Mouse (Mus musculus) heart, embryonic 16.5 days (tissue): Measurements from ENCODE around the gene Snx11. TPM values are rescaled to one million over a fixed set of nuclear protein-coding genes. Genes with fewer than 3 reads are reported as not detected.

ENCODE experiments used
- ATAC-seq: fragments of 200-750 bp; cut with Nextera tagmentation; replicated peaks from 2 replicates; pipeline ENCODE4 v1.8.0; 2017; ENCODE audit warnings: moderate number of reproducible peaks; ENCODE audit not compliant: insufficient read depth, low FRiP score; ENCODE audit errors: extremely low read depth
- H3K27ac ChIP-seq: fragments of 300-500 bp; sonication (generic); 2 replicates; pipeline ENCODE4 v1.5.1; 2014; ENCODE audit warnings: mild to moderate bottlenecking, low read length, control low read depth, moderate library complexity
- H3K27me3 ChIP-seq: fragments of 300-500 bp; sonication (generic); 2 replicates; pipeline ENCODE4 v1.6.1; 2014; ENCODE audit warnings: low read length, mixed read lengths; ENCODE audit not compliant: control insufficient read depth, insufficient read depth
- H3K36me3 ChIP-seq: fragments of 300-500 bp; sonication (generic); 2 replicates; pipeline ENCODE4 v1.6.1; 2014; ENCODE audit not compliant: control insufficient read depth, insufficient read depth
- H3K4me1 ChIP-seq: fragments of 300-500 bp; sonication (generic); 2 replicates; pipeline ENCODE4 v1.6.1; 2014; ENCODE audit warnings: low read length, mixed read lengths; ENCODE audit not compliant: control insufficient read depth, insufficient read depth
- H3K4me2 ChIP-seq: fragments of 300-500 bp; sonication (generic); 2 replicates; pipeline ENCODE4 v1.6.1; 2014; ENCODE audit warnings: low read depth, mild to moderate bottlenecking, control low read depth, low read length
- H3K4me3 ChIP-seq: fragments of 300-500 bp; sonication (generic); 2 replicates; pipeline ENCODE4 v1.5.1; 2014; ENCODE audit warnings: mild to moderate bottlenecking, control low read depth, low read length
- H3K9ac ChIP-seq: fragments of 300-500 bp; sonication (generic); 2 replicates; pipeline ENCODE4 v1.6.1; 2014; ENCODE audit warnings: low read length, control low read depth
- H3K9me3 ChIP-seq: fragments of 300-500 bp; sonication (generic); replicated peaks from 2 replicates; pipeline ENCODE4 v1.6.1; 2016; ENCODE audit warnings: low read length; ENCODE audit not compliant: control insufficient read depth
- WGBS: fragments of 180-500 bp; shearing (Covaris S2); extraction: QIAGEN DNeasy Blood & Tissue Kit; methylation state at CpG from one replicate; pipeline ENCODE4 v1.1.7; 2014; 5-methylcytosine and 5-hydroxymethylcytosine counted together
- polyA plus RNA-seq: library from polyadenylated mRNA; unstranded; fragments of >200 nt; fragmentation: Nextera tagmentation; extraction: Ambion mirVana; gene quantifications from 2 replicates; pipeline ENCODE4 v1.2.1, GENCODE M21; 2015

The Snx11 gene
- polyA plus RNA-seq, 1 experiment from 2014 or later, result 11.9 TPM

DNA sequence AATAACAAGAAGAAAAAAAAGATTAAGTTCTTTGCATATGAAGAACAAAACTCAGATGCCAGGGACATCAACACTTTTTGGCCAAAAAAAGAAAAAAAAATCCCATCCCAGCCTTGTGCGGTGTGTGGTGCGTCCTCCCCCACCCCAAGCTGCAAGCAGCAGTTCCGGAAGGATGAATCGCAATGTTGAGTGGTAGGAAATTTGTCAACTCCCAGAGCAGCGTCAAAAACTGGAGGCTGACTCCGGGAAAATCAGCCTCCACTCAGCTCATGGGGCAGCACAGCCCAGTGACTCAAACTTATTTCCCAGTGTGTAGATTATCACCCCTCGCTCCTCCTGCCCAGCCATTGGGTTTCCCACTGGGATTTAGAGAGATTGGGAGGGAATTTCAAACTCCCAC is 15.4 kb downstream of the Snx11 start:
- no peak overlapping the region for H3K4me3 ChIP-seq
- H3K27me3 ChIP-seq, result no peaks in the 10 kb centered on the region
- H3K9me3 ChIP-seq, result no peaks in the 10 kb centered on the region
- H3K36me3 ChIP-seq, result no peaks in the 10 kb centered on the region
- H3K4me2 ChIP-seq, result no peak overlapping the region
- H3K27ac ChIP-seq, result no peak overlapping the region
- no peaks in the 10 kb centered on the region for H3K4me1 ChIP-seq
- 43% methylated on average over 7 of the region's 7 CpGs for WGBS
- no peak overlapping the region for H3K9ac ChIP-seq
- ATAC-seq, result no peak

- H3K9me3 ChIP-seq, result no peaks in the 10 kb centered on the region
- H3K36me3 ChIP-seq, result no peaks in the 10 kb centered on the region
- ATAC-seq, result peak; percentile 65; the same call in 1 of the 2 replicates
- no peak overlapping the region for H3K4me3 ChIP-seq
- H3K27me3 ChIP-seq, result no peaks in the 10 kb centered on the region; the same call in 1 of the 2 replicates
- no peak overlapping the region for H3K9ac ChIP-seq
- no peaks in the 10 kb centered on the region for H3K4me1 ChIP-seq
- WGBS, result 42% methylated on average over 3 of the region's 3 CpGs
- no peak overlapping the region for H3K27ac ChIP-seq
- H3K4me2 ChIP-seq, result no peak overlapping the region
Measured at GRCm38 (mm10) chr11:96760042-96760441, 17.3 kb downstream of the Snx11 start.

DNA sequence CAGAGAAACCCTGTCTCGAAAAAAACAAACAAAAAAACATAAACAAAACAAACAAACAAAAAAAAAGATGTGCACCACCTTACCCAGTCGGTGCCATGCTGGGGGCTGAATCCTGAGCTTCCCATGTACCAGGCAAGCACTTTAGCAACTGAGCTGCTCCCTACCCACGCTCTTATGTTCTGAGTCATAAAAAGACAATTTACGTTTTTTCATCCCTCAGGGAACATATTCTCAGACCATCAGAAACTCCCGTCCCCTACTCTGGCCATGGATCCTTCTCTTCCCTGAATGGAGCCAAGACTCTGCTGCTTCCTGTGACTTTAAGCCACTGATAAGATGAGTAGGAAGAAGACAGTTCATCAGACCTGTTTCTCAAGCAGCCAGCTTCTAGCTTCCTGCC is 19.0 kb downstream of the Snx11 start:
- 64% methylated on average over 5 of the region's 5 CpGs for WGBS
- no peaks in the 10 kb centered on the region for H3K9me3 ChIP-seq
- H3K4me2 ChIP-seq, result no peak overlapping the region
- no peaks in the 10 kb centered on the region; the same call in 1 of the 2 replicates for H3K27me3 ChIP-seq
- H3K36me3 ChIP-seq, result no peaks in the 10 kb centered on the region
- H3K9ac ChIP-seq, result no peak overlapping the region
- no peak overlapping the region for H3K4me3 ChIP-seq
- no peak for ATAC-seq
- no peaks in the 10 kb centered on the region for H3K4me1 ChIP-seq
- no peak overlapping the region for H3K27ac ChIP-seq

DNA sequence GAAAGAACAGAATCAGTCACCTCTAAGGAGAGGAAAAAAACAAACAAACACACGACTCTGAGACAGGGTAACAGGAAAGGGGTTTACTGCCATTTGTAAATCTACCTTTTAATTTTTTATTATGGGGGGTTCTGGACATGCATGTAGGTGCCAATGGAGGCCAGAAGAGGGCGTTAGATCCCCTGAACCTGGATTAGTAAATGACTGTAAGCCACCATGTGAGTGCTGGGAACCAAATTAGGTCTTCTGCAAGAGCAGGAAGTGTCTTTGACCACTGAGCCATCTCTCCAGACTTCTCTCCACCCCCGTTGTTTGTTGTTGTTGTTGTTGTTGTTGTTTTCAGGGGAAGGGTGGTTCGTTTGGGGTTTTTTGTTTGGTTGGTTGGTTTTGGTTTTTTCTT is 19.9 kb downstream of the Snx11 start:
- Histone ChIP-seq H3K9me3 (no peaks in the 10 kb centered on the region), H3K9ac (no peak overlapping the region), H3K36me3 (no peaks in the 10 kb centered on the region), H3K4me2 (no peak overlapping the region), H3K27me3 (no peaks in the 10 kb centered on the region; the same call in 1 of the 2 replicates), H3K27ac (no peak overlapping the region), H3K4me1 (no peaks in the 10 kb centered on the region), H3K4me3 (no peak overlapping the region)
- WGBS, result 37% methylated on average over 4 of the region's 4 CpGs
- ATAC-seq, result no peak

GRCm38 (mm10) chr11:96755298-96755697 is 22.1 kb downstream of the Snx11 start:
- Histone ChIP-seq H3K27ac (no peak overlapping the region), H3K27me3 (no peaks in the 10 kb centered on the region; the same call in 1 of the 2 replicates), H3K9ac (no peak overlapping the region), H3K9me3 (no peaks in the 10 kb centered on the region), H3K4me2 (no peak overlapping the region), H3K36me3 (no peaks in the 10 kb centered on the region), H3K4me3 (no peak overlapping the region), H3K4me1 (no peaks in the 10 kb centered on the region)
- 90% methylated on average over 2 of the region's 2 CpGs for WGBS
- ATAC-seq, result no peak

DNA sequence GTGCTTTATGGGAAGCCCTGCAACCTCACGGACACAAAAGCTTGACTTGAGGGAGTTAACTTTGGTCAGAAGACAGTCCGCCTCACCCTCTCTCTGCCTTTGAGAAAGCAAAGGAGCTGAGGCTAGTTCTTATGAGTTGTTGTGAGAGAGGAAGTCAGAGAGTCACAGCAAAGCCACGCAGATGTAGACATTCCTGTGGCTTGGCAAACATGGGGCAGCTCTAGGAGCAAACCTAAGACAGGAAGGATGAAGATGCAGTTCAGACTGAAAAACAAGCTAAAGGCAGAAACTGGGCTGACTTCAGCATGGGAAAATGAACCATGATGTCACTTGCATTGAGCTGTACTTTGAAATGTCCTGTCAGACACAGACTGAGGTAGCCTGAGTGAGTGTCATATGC is 29.8 kb downstream of the Snx11 start:
- Histone ChIP-seq H3K9ac (no peak overlapping the region), H3K4me1 (no peaks in the 10 kb centered on the region), H3K36me3 (no peaks in the 10 kb centered on the region), H3K4me3 (no peak overlapping the region), H3K27ac (no peak overlapping the region), H3K9me3 (no peaks in the 10 kb centered on the region), H3K4me2 (no peak overlapping the region), H3K27me3 (peaks cover 3% of the 10 kb centered on the region)
- 53% methylated on average over 3 of the region's 3 CpGs for WGBS
- no peak for ATAC-seq

DNA sequence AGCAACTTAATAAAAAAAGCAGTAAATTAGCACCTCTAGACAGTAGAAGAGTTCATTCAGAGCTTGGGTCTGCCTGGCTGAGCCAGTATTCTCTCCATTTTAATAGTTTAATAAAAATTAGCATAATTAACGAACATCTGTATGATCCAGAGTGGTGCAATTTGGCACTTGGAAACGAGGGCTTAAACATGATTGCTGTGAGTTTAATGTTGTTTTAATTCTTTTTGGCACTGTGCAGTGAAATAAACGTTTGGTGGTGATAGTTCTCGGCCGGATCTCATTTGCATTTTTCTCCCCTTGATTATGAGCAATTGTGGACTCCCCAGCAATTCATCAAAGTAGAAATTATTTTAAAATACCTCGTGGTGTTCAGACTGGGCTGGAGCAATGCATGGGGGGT is 30.7 kb downstream of the Snx11 start:
- no peak for ATAC-seq

DNA sequence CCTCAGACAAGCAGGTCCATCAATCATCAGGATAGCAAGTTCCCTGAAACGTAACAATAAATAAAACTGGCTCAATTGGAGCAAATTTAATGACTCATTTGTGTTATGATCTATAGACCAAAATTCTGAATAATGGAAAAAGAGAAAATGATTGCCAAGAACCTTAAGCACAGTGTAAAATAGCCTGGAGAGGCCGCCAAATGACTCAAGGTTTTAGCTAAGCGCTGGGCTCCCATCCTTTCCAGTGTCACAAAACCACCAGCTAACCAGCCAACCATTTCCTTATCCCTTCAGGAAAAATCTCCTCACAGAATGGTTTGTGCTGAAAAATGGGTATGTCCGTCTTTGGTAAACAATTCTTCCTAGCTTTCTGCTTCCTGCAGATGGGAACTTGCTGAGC is 33.5 kb downstream of the Snx11 start:
- WGBS, result 74% methylated on average over 4 of the region's 4 CpGs
- no peak overlapping the region for H3K27ac ChIP-seq

More for the DNA sequence above, 30.7 kb downstream of the Snx11 start:
- WGBS, result 68% methylated on average over 6 of the region's 6 CpGs
- Histone ChIP-seq H3K27me3 (peaks cover 5% of the 10 kb centered on the region), H3K9me3 (no peaks in the 10 kb centered on the region), H3K36me3 (no peaks in the 10 kb centered on the region), H3K4me2 (no peak overlapping the region), H3K9ac (no peak overlapping the region), H3K4me3 (no peak overlapping the region), H3K27ac (no peak overlapping the region), H3K4me1 (no peaks in the 10 kb centered on the region)

GRCm38 (mm10) chr11:96743000-96743399 is 34.4 kb downstream of the Snx11 start:
- Histone ChIP-seq H3K9me3 (no peaks in the 10 kb centered on the region), H3K4me3 (no peak overlapping the region), H3K27ac (no peak overlapping the region), H3K27me3 (peaks cover 9% of the 10 kb centered on the region), H3K36me3 (no peaks in the 10 kb centered on the region), H3K9ac (no peak overlapping the region), H3K4me1 (no peaks in the 10 kb centered on the region), H3K4me2 (no peak overlapping the region)
- no peak for ATAC-seq
- WGBS, result 59% methylated on average over 11 of the region's 11 CpGs

More for the DNA sequence above, 33.5 kb downstream of the Snx11 start:
- ATAC-seq, result no peak
- Histone ChIP-seq H3K9ac (no peak overlapping the region), H3K27me3 (peaks cover 9% of the 10 kb centered on the region), H3K9me3 (no peaks in the 10 kb centered on the region), H3K4me1 (no peaks in the 10 kb centered on the region), H3K4me3 (no peak overlapping the region), H3K36me3 (no peaks in the 10 kb centered on the region), H3K4me2 (no peak overlapping the region)

DNA sequence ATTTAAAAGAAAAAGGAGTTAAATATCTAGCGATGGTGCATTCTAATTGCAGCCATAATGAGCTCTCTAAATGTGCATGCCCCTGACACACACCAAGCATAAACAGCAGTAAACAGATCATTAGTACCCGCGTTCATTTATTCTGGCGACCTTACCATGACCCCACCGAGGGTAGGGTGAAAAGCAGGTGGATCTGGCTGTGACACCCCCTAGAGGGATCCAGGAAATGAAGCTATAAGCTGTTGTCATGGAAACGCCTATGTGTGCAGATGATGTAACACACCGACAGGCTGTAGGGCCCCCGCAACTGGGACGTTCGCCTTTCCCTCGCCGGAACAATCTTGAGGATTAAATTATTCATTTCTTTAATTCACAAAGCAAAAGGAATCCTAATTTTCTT is 35.4 kb downstream of the Snx11 start:
- Histone ChIP-seq H3K36me3 (no peaks in the 10 kb centered on the region), H3K4me2 (no peak overlapping the region), H3K4me1 (no peaks in the 10 kb centered on the region), H3K9ac (no peak overlapping the region), H3K27me3 (peaks cover 9% of the 10 kb centered on the region), H3K9me3 (no peaks in the 10 kb centered on the region), H3K27ac (no peak overlapping the region), H3K4me3 (no peak overlapping the region)
- ATAC-seq, result no peak
- WGBS, result 40% methylated on average over 12 of the region's 12 CpGs
